Mouse (Mus musculus): Measurements from ENCODE around the gene Ppp1r32. TPM values are rescaled to one million over a fixed set of nuclear protein-coding genes. Genes with fewer than 3 reads are reported as not detected.
A peak's percentile ranks its signal among the peaks of the same experiment; 100 is the strongest.

Gene Ppp1r32
- polyA plus RNA-seq, 1 experiment from 2014 or later: 2.6 TPM

GRCm38 (mm10) chr19:10433879-10434540 lies 48.7 kb downstream of the Ppp1r32 start:
- Histone ChIP-seq H3K4me3 (ENCODE audit: low read depth, low read length) (no peak overlapping the region), H3K27me3 (replicated peaks; ENCODE audit: control insufficient read depth, insufficient read depth, low read length) (no peaks in the 10 kb centered on the region), H3K9me3 (replicated peaks; ENCODE audit: control insufficient read depth, low read length) (no peaks in the 10 kb centered on the region), H3K4me1 (ENCODE audit: control insufficient read depth, insufficient read depth, low read length) (no peaks in the 10 kb centered on the region; the same call in 1 of the 2 replicates), H3K36me3 (ENCODE audit: control insufficient read depth, insufficient read depth, low read length) (no peaks in the 10 kb centered on the region), H3K4me2 (ENCODE audit: low read length) (no peak overlapping the region), H3K9ac (ENCODE audit: low read length) (no peak overlapping the region), H3K27ac (ENCODE audit: low read depth, low read length) (no peak overlapping the region)
- DNase-seq (ENCODE audit: low spot score) (no peak), ATAC-seq (no peak)
- 57% methylated on average over 9 of the region's 9 CpGs for WGBS

DNA sequence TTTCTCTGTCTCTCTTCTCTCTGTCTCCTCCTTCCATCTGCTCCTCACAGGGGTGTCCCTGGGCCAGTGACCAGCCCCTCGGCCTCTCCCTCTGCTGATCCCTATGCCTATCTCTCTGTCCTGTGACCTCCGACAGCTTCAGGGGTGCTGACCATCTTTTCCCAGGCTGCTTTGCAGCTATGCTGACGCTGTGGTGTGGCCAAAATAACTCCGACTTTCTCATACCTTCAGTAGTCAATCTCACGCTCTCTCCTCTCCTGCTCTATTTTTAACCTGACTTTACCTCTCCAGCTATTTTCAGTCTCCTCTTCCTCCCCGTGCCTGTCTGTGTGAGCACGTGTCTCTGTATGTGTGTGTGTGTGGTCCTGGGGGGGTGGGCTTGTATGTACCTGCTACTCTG lies 49.5 kb downstream of the Ppp1r32 start:
- 76% methylated on average over 7 of the region's 7 CpGs for WGBS
- DNase-seq (ENCODE audit: low spot score): no peak
- no peak overlapping the region for H3K9ac ChIP-seq (ENCODE audit: low read length)
- H3K4me3 ChIP-seq (ENCODE audit: low read depth, low read length): no peak overlapping the region
- no peaks in the 10 kb centered on the region for H3K9me3 ChIP-seq (replicated peaks; ENCODE audit: control insufficient read depth, low read length)
- H3K4me1 ChIP-seq (ENCODE audit: control insufficient read depth, insufficient read depth, low read length): no peaks in the 10 kb centered on the region; the same call in 1 of the 2 replicates
- no peak overlapping the region for H3K4me2 ChIP-seq (ENCODE audit: low read length)
- H3K27me3 ChIP-seq (replicated peaks; ENCODE audit: control insufficient read depth, insufficient read depth, low read length): no peaks in the 10 kb centered on the region
- ATAC-seq: no peak
- H3K27ac ChIP-seq (ENCODE audit: low read depth, low read length): no peak overlapping the region
- no peaks in the 10 kb centered on the region for H3K36me3 ChIP-seq (ENCODE audit: control insufficient read depth, insufficient read depth, low read length)

DNA sequence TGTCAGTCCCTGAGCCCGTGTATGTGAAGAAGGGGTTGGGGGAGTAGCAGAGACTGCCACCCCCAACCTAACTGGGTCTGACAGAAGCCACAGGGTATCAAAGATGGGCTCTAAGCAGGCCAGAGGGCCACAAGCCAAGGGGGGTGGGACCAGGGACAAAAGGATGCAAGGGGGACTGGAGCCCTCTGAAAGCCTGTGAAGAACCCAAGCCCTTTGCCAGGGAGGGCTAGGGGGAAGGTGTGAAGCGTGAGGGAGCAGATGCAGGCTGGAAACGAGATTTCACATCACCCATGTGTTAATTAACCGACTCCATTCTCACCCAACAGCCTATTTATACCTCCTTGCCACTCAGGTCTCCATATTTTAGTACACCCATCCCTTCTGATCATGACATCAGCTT lies 50.9 kb downstream of the Ppp1r32 start:
- WGBS: 32% methylated on average over 4 of the region's 4 CpGs
- Histone ChIP-seq H3K9me3 (replicated peaks; ENCODE audit: control insufficient read depth, low read length) (no peaks in the 10 kb centered on the region), H3K4me1 (ENCODE audit: control insufficient read depth, insufficient read depth, low read length) (no peaks in the 10 kb centered on the region; the same call in 1 of the 2 replicates), H3K36me3 (ENCODE audit: control insufficient read depth, insufficient read depth, low read length) (no peaks in the 10 kb centered on the region; the same call in 1 of the 2 replicates), H3K27me3 (replicated peaks; ENCODE audit: control insufficient read depth, insufficient read depth, low read length) (no peaks in the 10 kb centered on the region), H3K9ac (ENCODE audit: low read length) (no peak overlapping the region), H3K4me3 (ENCODE audit: low read depth, low read length) (no peak overlapping the region), H3K27ac (ENCODE audit: low read depth, low read length) (no peak overlapping the region), H3K4me2 (ENCODE audit: low read length) (no peak overlapping the region)
- ATAC-seq: peak; percentile 52; the same call in 1 of the 2 replicates
- peak; percentile 65 for DNase-seq (ENCODE audit: low spot score)

DNA sequence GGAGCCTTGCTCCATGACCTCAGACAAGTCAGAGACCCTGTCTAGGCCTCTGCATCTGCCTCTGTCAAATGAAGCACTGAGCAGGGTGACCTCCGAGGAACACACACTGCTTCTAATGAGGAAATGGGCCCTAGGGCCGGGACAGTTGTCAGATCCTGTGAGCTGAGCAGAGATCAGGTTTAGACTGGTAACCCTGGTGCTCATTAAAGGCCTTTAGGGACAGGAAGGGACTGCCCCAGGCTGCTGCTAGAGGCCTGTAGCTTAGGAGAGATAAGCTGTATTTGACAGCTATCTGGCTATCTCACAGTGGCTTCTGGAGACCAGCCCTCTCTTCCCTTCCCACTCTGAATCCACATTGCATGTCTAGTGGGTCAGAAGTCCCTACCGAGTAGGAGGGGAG lies 51.3 kb downstream of the Ppp1r32 start:
- no peak for ATAC-seq
- 61% methylated on average over 3 of the region's 3 CpGs for WGBS

DNA sequence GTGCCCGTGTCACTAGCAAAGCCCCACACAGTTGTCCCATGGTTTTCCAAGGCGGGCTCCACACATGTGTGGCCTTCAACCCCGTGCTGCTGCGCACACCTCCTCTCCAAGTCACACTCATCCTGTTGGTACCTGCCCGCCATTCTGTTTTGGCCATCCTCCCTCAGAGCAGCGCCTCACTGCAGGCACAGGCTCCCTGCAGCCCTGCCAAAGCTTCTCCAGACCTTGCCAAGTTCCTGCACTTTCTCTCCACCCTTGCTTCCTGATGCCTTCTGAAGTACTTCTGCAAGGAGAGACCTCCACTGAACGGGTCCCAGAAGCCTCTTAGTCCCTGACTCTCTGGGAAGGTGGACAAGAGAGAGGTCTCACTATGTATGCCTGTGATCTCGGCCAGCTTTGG lies 53.4 kb downstream of the Ppp1r32 start:
- H3K36me3 ChIP-seq (ENCODE audit: control insufficient read depth, insufficient read depth, low read length): no peaks in the 10 kb centered on the region; the same call in 1 of the 2 replicates
- H3K9me3 ChIP-seq (replicated peaks; ENCODE audit: control insufficient read depth, low read length): no peaks in the 10 kb centered on the region
- H3K9ac ChIP-seq (ENCODE audit: low read length): no peak overlapping the region
- H3K4me1 ChIP-seq (ENCODE audit: control insufficient read depth, insufficient read depth, low read length): no peaks in the 10 kb centered on the region; the same call in 1 of the 2 replicates
- no peak overlapping the region for H3K27ac ChIP-seq (ENCODE audit: low read depth, low read length)
- H3K27me3 ChIP-seq (replicated peaks; ENCODE audit: control insufficient read depth, insufficient read depth, low read length): no peaks in the 10 kb centered on the region
- 77% methylated on average over 8 of the region's 8 CpGs for WGBS
- no peak overlapping the region for H3K4me2 ChIP-seq (ENCODE audit: low read length)
- DNase-seq (ENCODE audit: low spot score) (no peak), ATAC-seq (no peak)
- H3K4me3 ChIP-seq (ENCODE audit: low read depth, low read length): no peak overlapping the region

More for the DNA sequence above, 51.3 kb downstream of the Ppp1r32 start:
- no peak overlapping the region for H3K4me2 ChIP-seq (ENCODE audit: low read length)
- H3K9ac ChIP-seq (ENCODE audit: low read length): no peak overlapping the region
- H3K9me3 ChIP-seq (replicated peaks; ENCODE audit: control insufficient read depth, low read length): no peaks in the 10 kb centered on the region
- no peaks in the 10 kb centered on the region; the same call in 1 of the 2 replicates for H3K4me1 ChIP-seq (ENCODE audit: control insufficient read depth, insufficient read depth, low read length)
- DNase-seq (ENCODE audit: low spot score): no peak
- H3K4me3 ChIP-seq (ENCODE audit: low read depth, low read length): no peak overlapping the region
- H3K27ac ChIP-seq (ENCODE audit: low read depth, low read length): no peak overlapping the region
- H3K36me3 ChIP-seq (ENCODE audit: control insufficient read depth, insufficient read depth, low read length): no peaks in the 10 kb centered on the region; the same call in 1 of the 2 replicates
- no peaks in the 10 kb centered on the region for H3K27me3 ChIP-seq (replicated peaks; ENCODE audit: control insufficient read depth, insufficient read depth, low read length)

DNA sequence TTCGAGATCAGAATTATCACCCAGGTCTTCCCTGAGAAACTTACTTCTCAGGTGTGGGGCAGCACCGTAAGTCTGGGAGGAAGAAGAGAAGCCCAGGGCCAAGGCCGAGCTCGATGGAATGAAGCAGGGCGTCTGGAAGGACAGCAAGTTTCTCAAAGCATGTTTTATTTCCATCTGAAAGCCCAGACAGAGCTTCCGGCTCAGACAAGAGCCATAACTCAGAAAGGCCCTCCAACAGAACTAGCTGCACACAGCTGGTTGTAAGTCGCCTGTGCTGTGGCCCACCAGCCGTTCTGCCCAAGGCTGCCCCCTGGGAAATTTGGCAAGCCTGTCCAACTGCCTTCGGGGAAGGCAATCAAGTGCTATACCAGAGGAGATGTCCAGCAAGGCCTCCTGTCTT lies 55.3 kb downstream of the Ppp1r32 start:
- 88% methylated on average over 9 of the region's 9 CpGs for WGBS
- Histone ChIP-seq H3K4me2 (ENCODE audit: low read length) (no peak overlapping the region), H3K36me3 (ENCODE audit: control insufficient read depth, insufficient read depth, low read length) (no peaks in the 10 kb centered on the region; the same call in 1 of the 2 replicates), H3K27me3 (replicated peaks; ENCODE audit: control insufficient read depth, insufficient read depth, low read length) (no peaks in the 10 kb centered on the region), H3K9me3 (replicated peaks; ENCODE audit: control insufficient read depth, low read length) (no peaks in the 10 kb centered on the region), H3K9ac (ENCODE audit: low read length) (no peak overlapping the region), H3K27ac (ENCODE audit: low read depth, low read length) (no peak overlapping the region), H3K4me3 (ENCODE audit: low read depth, low read length) (no peak overlapping the region), H3K4me1 (ENCODE audit: control insufficient read depth, insufficient read depth, low read length) (peaks cover 6% of the 10 kb centered on the region)
- DNase-seq (ENCODE audit: low spot score): no peak
- no peak for ATAC-seq

- ATAC-seq: no peak
- no peak overlapping the region for H3K9ac ChIP-seq (ENCODE audit: low read length)
- H3K4me3 ChIP-seq (ENCODE audit: low read depth, low read length): no peak overlapping the region
- H3K27ac ChIP-seq (ENCODE audit: low read depth, low read length): no peak overlapping the region
- H3K27me3 ChIP-seq (replicated peaks; ENCODE audit: control insufficient read depth, insufficient read depth, low read length): no peaks in the 10 kb centered on the region
- no peaks in the 10 kb centered on the region; the same call in 1 of the 2 replicates for H3K36me3 ChIP-seq (ENCODE audit: control insufficient read depth, insufficient read depth, low read length)
- peaks cover 9% of the 10 kb centered on the region for H3K4me1 ChIP-seq (ENCODE audit: control insufficient read depth, insufficient read depth, low read length)
- H3K4me2 ChIP-seq (ENCODE audit: low read length): no peak overlapping the region
- H3K9me3 ChIP-seq (replicated peaks; ENCODE audit: control insufficient read depth, low read length): no peaks in the 10 kb centered on the region
- no peak for DNase-seq (ENCODE audit: low spot score)
- 53% methylated on average over 6 of the region's 6 CpGs for WGBS
Measured at GRCm38 (mm10) chr19:10426793-10427192, 55.9 kb downstream of the Ppp1r32 start.

GRCm38 (mm10) chr19:10426312-10426711 lies 56.4 kb downstream of the Ppp1r32 start:
- 51% methylated on average over 22 of the region's 25 CpGs for WGBS
- ATAC-seq (no peak), DNase-seq (ENCODE audit: low spot score) (no peak)
- H3K27ac ChIP-seq (ENCODE audit: low read depth, low read length): no peak overlapping the region
- 0 out of 2 replicates have a peak, but pooled peaks cover 3% of the 10 kb centered on the region for H3K27me3 ChIP-seq (replicated peaks; ENCODE audit: control insufficient read depth, insufficient read depth, low read length)
- H3K4me1 ChIP-seq (ENCODE audit: control insufficient read depth, insufficient read depth, low read length): peaks cover 9% of the 10 kb centered on the region
- no peak overlapping the region for H3K4me2 ChIP-seq (ENCODE audit: low read length)
- H3K9me3 ChIP-seq (replicated peaks; ENCODE audit: control insufficient read depth, low read length): no peaks in the 10 kb centered on the region
- H3K36me3 ChIP-seq (ENCODE audit: control insufficient read depth, insufficient read depth, low read length): no peaks in the 10 kb centered on the region; the same call in 1 of the 2 replicates
- H3K9ac ChIP-seq (ENCODE audit: low read length): peak overlapping the region; percentile 17; the same call in 1 of the 2 replicates
- H3K4me3 ChIP-seq (ENCODE audit: low read depth, low read length): no peak overlapping the region
